Mouse (Mus musculus) heart, embryonic 11.5 days (tissue): Measurements from ENCODE around the gene Cfap46. TPM values are rescaled to one million over a fixed set of nuclear protein-coding genes. Genes with fewer than 3 reads are reported as not detected.
"Not testable (repeated sequence)": the region's sequence is repeated elsewhere in the genome, so short reads cannot be mapped to it uniquely, and the experiment has no call there.

Source experiments
- ATAC-seq: fragments of 200-750 bp; cut with Nextera tagmentation; replicated peaks from 2 replicates; pipeline ENCODE4 v1.8.0; 2017; ENCODE audit warnings: moderate library complexity; ENCODE audit not compliant: insufficient number of reproducible peaks, low FRiP score, low TSS enrichment
- H3K27ac ChIP-seq: fragments of 300-500 bp; sonication (generic); 2 replicates; pipeline ENCODE4 v1.5.1; 2014; ENCODE audit warnings: mild to moderate bottlenecking, low read depth, low read length
- H3K27me3 ChIP-seq: fragments of 300-500 bp; sonication (generic); 2 replicates; pipeline ENCODE4 v1.6.1; 2014; ENCODE audit warnings: mild to moderate bottlenecking, low read length, mixed read lengths; ENCODE audit not compliant: control insufficient read depth, insufficient read depth
- H3K36me3 ChIP-seq: fragments of 300-500 bp; sonication (generic); 2 replicates; pipeline ENCODE4 v1.6.1; 2014; ENCODE audit warnings: mild to moderate bottlenecking, low read length, moderate library complexity, mixed read lengths; ENCODE audit not compliant: control insufficient read depth, insufficient read depth
- H3K4me1 ChIP-seq: fragments of 300-500 bp; sonication (generic); 2 replicates; pipeline ENCODE4 v1.6.1; 2014; ENCODE audit warnings: low read length; ENCODE audit not compliant: control insufficient read depth, insufficient read depth
- H3K4me2 ChIP-seq: fragments of 300-500 bp; sonication (generic); 2 replicates; pipeline ENCODE4 v1.6.1; 2014; ENCODE audit warnings: mild to moderate bottlenecking, moderate library complexity
- H3K4me3 ChIP-seq: fragments of 300-500 bp; sonication (generic); 2 replicates; pipeline ENCODE4 v1.5.1; 2014; ENCODE audit warnings: low read depth, low read length
- H3K9ac ChIP-seq: fragments of 300-500 bp; sonication (generic); 2 replicates; pipeline ENCODE4 v1.6.1; 2014; ENCODE audit warnings: mild to moderate bottlenecking, low read depth, low read length, moderate library complexity
- H3K9me3 ChIP-seq: fragments of 300-500 bp; sonication (generic); replicated peaks from 2 replicates; pipeline ENCODE4 v1.6.1; 2016; ENCODE audit warnings: low read length; ENCODE audit not compliant: control insufficient read depth
- WGBS: fragments of 180-500 bp; shearing (Covaris S2); extraction: QIAGEN DNeasy Blood & Tissue Kit; methylation state at CpG from one replicate; pipeline ENCODE4 v1.1.7; 2014; ENCODE audit not compliant: insufficient replicate concordance; 5-methylcytosine and 5-hydroxymethylcytosine counted together
- polyA plus RNA-seq: library from polyadenylated mRNA; unstranded; fragments of >200 nt; fragmentation: Nextera tagmentation; extraction: Ambion mirVana; gene quantifications from 2 replicates; pipeline ENCODE4 v1.2.1, GENCODE M21; 2014

Gene Cfap46
- polyA plus RNA-seq, 1 experiment from 2014 or later = not detected

DNA sequence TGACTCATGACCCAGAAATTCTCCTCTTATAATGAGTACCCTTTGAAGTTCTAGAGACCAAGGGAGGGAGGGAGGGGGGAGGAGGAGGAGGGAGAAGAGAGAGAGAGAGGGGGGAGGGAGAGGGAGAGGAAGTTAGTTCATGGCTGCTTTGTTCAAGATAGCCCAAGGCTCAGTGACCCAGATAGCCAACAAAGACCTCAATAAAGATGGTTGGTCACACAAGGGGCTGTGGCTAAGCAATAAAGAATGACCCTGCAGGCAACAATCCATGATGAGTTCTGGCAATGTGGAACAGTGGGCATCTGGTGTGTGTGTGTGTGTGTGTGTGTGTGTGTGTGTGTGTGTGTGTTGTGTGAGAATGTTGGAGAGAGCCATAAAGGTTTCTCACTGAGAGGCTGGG lies 1.7 kb upstream of the Cfap46 start:
- Histone ChIP-seq H3K27ac (no peak overlapping the region), H3K36me3 (no peaks in the 10 kb centered on the region), H3K4me1 (peaks cover 6% of the 10 kb centered on the region; the same call in 1 of the 2 replicates), H3K27me3 (no peaks in the 10 kb centered on the region; the same call in 1 of the 2 replicates), H3K4me3 (no peak overlapping the region), H3K9me3 (no peaks in the 10 kb centered on the region), H3K4me2 (no peak overlapping the region), H3K9ac (no peak overlapping the region)
- ATAC-seq = no peak

- H3K9ac ChIP-seq = peak overlapping the region; percentile 61
- no peaks in the 10 kb centered on the region for H3K9me3 ChIP-seq
- H3K27me3 ChIP-seq = peaks cover 3% of the 10 kb centered on the region
- WGBS = under 1% methylated on average over 14 of the region's 14 CpGs
- ATAC-seq = peak; percentile 79
- H3K4me1 ChIP-seq = peaks cover 6% of the 10 kb centered on the region; the same call in 1 of the 2 replicates
- H3K4me3 ChIP-seq = peak overlapping the region; percentile 61
- peak overlapping the region; percentile 95 for H3K4me2 ChIP-seq
- no peaks in the 10 kb centered on the region for H3K36me3 ChIP-seq
- H3K27ac ChIP-seq = no peak overlapping the region
These were observed 924 bp upstream of the Cfap46 start for GRCm38 (mm10) chr7:139684553-139684929.

- Histone ChIP-seq H3K4me3 (no peak overlapping the region), H3K4me2 (no peak overlapping the region), H3K4me1 (peaks cover 6% of the 10 kb centered on the region; the same call in 1 of the 2 replicates), H3K36me3 (no peaks in the 10 kb centered on the region), H3K27ac (no peak overlapping the region), H3K9me3 (no peaks in the 10 kb centered on the region), H3K9ac (no peak overlapping the region), H3K27me3 (peaks cover 3% of the 10 kb centered on the region)
- ATAC-seq = no peak
- WGBS = 70% methylated on average over 11 of the region's 11 CpGs
These were observed 1.6 kb downstream of the Cfap46 start for GRCm38 (mm10) chr7:139681921-139682598.

DNA sequence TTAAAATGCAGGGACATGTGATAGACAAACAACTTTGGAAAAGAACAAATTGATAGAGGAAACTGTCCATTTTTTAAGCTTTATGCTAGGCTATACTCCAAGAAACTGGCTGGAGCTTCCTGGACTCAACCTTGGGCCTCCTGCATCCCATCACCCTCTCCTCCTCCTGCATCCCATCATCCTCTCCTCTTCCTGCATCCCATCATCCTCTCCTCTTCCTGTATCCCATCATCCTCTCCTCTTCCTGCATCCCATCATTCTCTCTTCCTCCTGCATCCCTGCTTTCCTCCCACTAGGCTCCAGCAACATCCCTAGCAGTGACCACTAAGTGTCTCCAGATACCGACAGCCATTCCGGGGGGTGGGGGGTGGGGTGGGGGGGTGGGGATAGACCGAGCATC lies 7.2 kb downstream of the Cfap46 start:
- no peak for ATAC-seq
- 66% methylated on average over 3 of the region's 3 CpGs for WGBS

DNA sequence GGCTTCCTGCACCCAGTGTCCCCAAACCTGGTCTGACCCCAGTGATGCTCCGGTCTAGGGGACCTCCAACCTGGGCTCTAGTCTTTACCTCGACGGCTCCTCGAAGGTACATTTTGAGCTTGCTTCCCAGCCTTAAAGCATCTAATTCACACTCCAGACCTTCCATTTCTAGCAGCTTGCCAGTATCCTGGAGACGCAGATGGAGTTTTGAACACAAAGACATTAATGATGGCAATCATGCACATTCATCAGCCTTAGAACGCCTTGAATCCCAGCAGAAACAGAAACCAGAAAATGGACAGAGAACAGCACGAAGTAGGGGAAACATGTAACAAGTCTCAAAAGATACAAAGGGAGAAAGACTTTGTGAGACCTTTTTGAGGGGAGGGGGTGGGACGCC lies 16.7 kb downstream of the Cfap46 start:
- Histone ChIP-seq H3K27me3 (peaks cover 4% of the 10 kb centered on the region; the same call in 1 of the 2 replicates), H3K4me2 (no peak overlapping the region), H3K4me3 (no peak overlapping the region), H3K9me3 (no peaks in the 10 kb centered on the region), H3K36me3 (no peaks in the 10 kb centered on the region), H3K9ac (no peak overlapping the region), H3K27ac (no peak overlapping the region), H3K4me1 (no peaks in the 10 kb centered on the region)
- no peak for ATAC-seq
- 75% methylated on average over 8 of the region's 8 CpGs for WGBS

More for the DNA sequence above, 7.2 kb downstream of the Cfap46 start:
- H3K9ac ChIP-seq = no peak overlapping the region
- H3K36me3 ChIP-seq = no peaks in the 10 kb centered on the region
- H3K4me2 ChIP-seq = no peak overlapping the region
- H3K27me3 ChIP-seq = peaks cover 3% of the 10 kb centered on the region; the same call in 1 of the 2 replicates
- H3K9me3 ChIP-seq = no peaks in the 10 kb centered on the region
- no peak overlapping the region for H3K27ac ChIP-seq
- H3K4me3 ChIP-seq = no peak overlapping the region
- H3K4me1 ChIP-seq = no peaks in the 10 kb centered on the region

DNA sequence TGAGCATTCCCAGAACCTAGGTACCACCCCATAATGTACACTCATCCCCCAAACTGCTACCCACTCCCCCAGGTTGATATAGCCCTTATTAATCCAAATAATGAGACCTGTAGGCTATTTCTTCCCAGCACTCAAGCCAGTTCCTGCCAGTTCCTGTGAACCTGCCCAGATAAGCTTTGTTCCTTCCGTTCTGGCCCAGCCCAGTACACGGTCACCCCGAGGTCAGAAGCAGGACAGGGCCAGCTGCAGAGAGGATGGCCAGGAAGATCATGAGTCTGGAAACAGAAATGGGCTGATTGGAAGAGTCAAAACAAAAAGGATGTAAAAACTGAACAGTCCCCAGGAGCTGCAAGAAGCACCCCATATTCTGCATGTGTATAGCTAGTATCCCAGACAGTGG lies 20.3 kb downstream of the Cfap46 start:
- no peaks in the 10 kb centered on the region for H3K36me3 ChIP-seq
- H3K9me3 ChIP-seq = no peaks in the 10 kb centered on the region
- H3K27me3 ChIP-seq = peaks cover 4% of the 10 kb centered on the region; the same call in 1 of the 2 replicates
- H3K4me1 ChIP-seq = no peaks in the 10 kb centered on the region
- H3K27ac ChIP-seq = no peak overlapping the region
- WGBS = 47% methylated on average over 3 of the region's 3 CpGs
- no peak overlapping the region for H3K9ac ChIP-seq
- H3K4me2 ChIP-seq = no peak overlapping the region
- no peak overlapping the region for H3K4me3 ChIP-seq
- no peak for ATAC-seq

DNA sequence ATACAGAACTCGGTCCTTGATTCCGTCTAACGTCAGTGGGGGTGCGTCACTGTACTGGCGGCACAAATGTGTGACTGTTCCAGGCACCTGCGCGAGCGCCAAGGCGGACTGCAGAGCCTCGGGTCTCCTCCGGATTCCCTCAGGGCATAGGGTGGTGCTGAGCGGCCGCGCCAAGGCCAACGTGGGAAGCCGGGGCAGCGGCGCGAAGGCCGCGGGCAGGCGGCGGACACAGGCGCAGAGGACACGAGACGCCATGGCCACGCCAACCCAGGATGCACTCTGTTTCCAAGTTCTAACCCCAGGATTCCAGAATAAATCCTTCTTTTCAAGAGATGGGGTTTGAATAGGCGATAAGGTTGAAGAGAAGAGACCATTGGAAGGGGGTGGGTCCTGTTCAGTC lies 23.7 kb downstream of the Cfap46 start:
- H3K36me3 ChIP-seq, H3K4me1 ChIP-seq, ATAC-seq, H3K4me3 ChIP-seq, H3K4me2 ChIP-seq, H3K27ac ChIP-seq, H3K9me3 ChIP-seq, H3K9ac ChIP-seq, H3K27me3 ChIP-seq: not testable (repeated sequence)
- WGBS = 89% methylated on average over 23 of the region's 28 CpGs

DNA sequence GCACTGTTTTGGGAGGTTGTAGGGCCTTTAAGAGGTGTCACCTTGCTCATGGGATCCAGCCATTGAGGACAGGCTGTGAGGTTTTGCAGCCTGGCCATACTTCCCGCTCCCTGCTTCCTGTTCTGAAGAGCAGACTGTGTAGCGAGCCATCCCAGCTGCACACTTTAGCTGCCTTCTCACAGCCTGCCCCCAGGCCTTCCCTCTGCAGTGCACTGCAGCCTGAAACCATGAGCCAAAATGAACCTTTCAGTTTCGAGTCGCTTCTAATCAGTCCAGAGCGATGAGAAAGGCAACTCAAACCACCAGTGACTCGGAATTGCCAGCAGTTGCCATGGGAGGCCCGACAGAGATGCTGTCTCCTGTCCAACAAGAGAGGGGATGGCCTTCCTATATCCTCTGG lies 33.9 kb downstream of the Cfap46 start:
- Histone ChIP-seq H3K27me3 (0 out of 2 replicates have a peak, but pooled peaks cover 3% of the 10 kb centered on the region), H3K36me3 (no peaks in the 10 kb centered on the region), H3K9me3 (no peaks in the 10 kb centered on the region), H3K4me2 (no peak overlapping the region), H3K4me3 (no peak overlapping the region), H3K9ac (no peak overlapping the region), H3K27ac (no peak overlapping the region), H3K4me1 (no peaks in the 10 kb centered on the region)
- ATAC-seq = no peak
- 77% methylated on average over 7 of the region's 7 CpGs for WGBS
